Mouse (Mus musculus) urinary bladder, postnatal 14 days (tissue): Measurements from ENCODE around the gene Clec2i.
"Not testable (repeated sequence)": the region's sequence is repeated elsewhere in the genome, so short reads cannot be mapped to it uniquely, and the experiment has no call there.

Source experiments
- DNase-seq: peaks from one replicate; pipeline ENCODE4 v3.0.0; 2021; ENCODE audit warnings: low spot score

Gene Clec2i

GRCm38 (mm10) chr6:128887091-128887790, at the start of gene Clec2i:
Gene Clec2i, plus strand, starts transcription at chr6:128887588.
- DNase-seq = not testable (repeated sequence)

- peak; percentile 91 for DNase-seq
Measured at GRCm38 (mm10) chr6:128838342-128839265, 48.8 kb upstream of the Clec2i start.

- peak; percentile 86 for DNase-seq
Measured at GRCm38 (mm10) chr6:128839266-128839771, 48.1 kb upstream of the Clec2i start.

GRCm38 (mm10) chr6:128839921-128840320, 47.5 kb upstream of the Clec2i start:
- DNase-seq = peak; percentile 52

- not testable (repeated sequence) for DNase-seq
Measured at GRCm38 (mm10) chr6:128840669-128841068, 46.7 kb upstream of the Clec2i start.

GRCm38 (mm10) chr6:128841327-128842089, 45.9 kb upstream of the Clec2i start:
- no peak for DNase-seq

- DNase-seq = no peak
Measured at GRCm38 (mm10) chr6:128842356-128842944, 44.9 kb upstream of the Clec2i start.

GRCm38 (mm10) chr6:128842945-128843478, 44.4 kb upstream of the Clec2i start:
- peak; percentile 89 for DNase-seq

- DNase-seq = peak; percentile 86
Measured at GRCm38 (mm10) chr6:128843479-128843992, 43.9 kb upstream of the Clec2i start.

GRCm38 (mm10) chr6:128844131-128844530, 43.3 kb upstream of the Clec2i start:
- DNase-seq = no peak

GRCm38 (mm10) chr6:128844586-128845080, 42.8 kb upstream of the Clec2i start:
- DNase-seq = no peak

GRCm38 (mm10) chr6:128845319-128845979, 41.9 kb upstream of the Clec2i start:
- DNase-seq = peak; percentile 82

GRCm38 (mm10) chr6:128845998-128846542, 41.3 kb upstream of the Clec2i start:
- no peak for DNase-seq

GRCm38 (mm10) chr6:128847401-128847800, 40.0 kb upstream of the Clec2i start:
- no peak for DNase-seq

GRCm38 (mm10) chr6:128849902-128850301, 37.5 kb upstream of the Clec2i start:
- DNase-seq = peak; percentile 40

- no peak for DNase-seq
Measured at GRCm38 (mm10) chr6:128850671-128851070, 36.7 kb upstream of the Clec2i start.

GRCm38 (mm10) chr6:128851151-128851550, 36.2 kb upstream of the Clec2i start:
- DNase-seq = no peak

- no peak for DNase-seq
Measured at GRCm38 (mm10) chr6:128852766-128853165, 34.6 kb upstream of the Clec2i start.

GRCm38 (mm10) chr6:128854024-128854820, 33.2 kb upstream of the Clec2i start:
- DNase-seq = peak; percentile 74
